Mouse (Mus musculus) limb, embryonic 11.5 days (tissue): ENCODE results near the gene Zfp667. TPM values are rescaled to one million over a fixed set of nuclear protein-coding genes. Genes with fewer than 3 reads are reported as not detected.
"Not testable (repeated sequence)": the region's sequence is repeated elsewhere in the genome, so short reads cannot be mapped to it uniquely, and the experiment has no call there.

Experiments
- ATAC-seq: fragments of 200-750 bp; cut with Nextera tagmentation; 2 replicates; pipeline ENCODE4 v1.8.0; 2017; ENCODE audit warnings: low read depth; ENCODE audit not compliant: insufficient number of reproducible peaks, low FRiP score, low TSS enrichment
- DNase-seq: peaks from one replicate; pipeline ENCODE4 v3.0.0-alpha.2; 2015; ENCODE audit warnings: low spot score
- H3K27ac ChIP-seq: fragments of 300-500 bp; sonication (generic); replicated peaks from 2 replicates; pipeline ENCODE4 v1.5.1; 2014; ENCODE audit warnings: low read depth, mild to moderate bottlenecking, low read length
- H3K27me3 ChIP-seq: fragments of 300-500 bp; sonication (generic); 2 replicates; pipeline ENCODE4 v1.6.1; 2014; ENCODE audit warnings: mild to moderate bottlenecking, low read length, mixed read lengths; ENCODE audit not compliant: control insufficient read depth, insufficient read depth
- H3K36me3 ChIP-seq: fragments of 300-500 bp; sonication (generic); 2 replicates; pipeline ENCODE4 v1.6.1; 2014; ENCODE audit warnings: mild to moderate bottlenecking, low read length, moderate library complexity, mixed read lengths; ENCODE audit not compliant: control insufficient read depth, insufficient read depth
- H3K4me1 ChIP-seq: fragments of 300-500 bp; sonication (generic); 2 replicates; pipeline ENCODE4 v1.6.1; 2014; ENCODE audit warnings: low read length, mixed read lengths; ENCODE audit not compliant: control insufficient read depth, insufficient read depth
- H3K4me2 ChIP-seq: fragments of 300-500 bp; sonication (generic); 2 replicates; pipeline ENCODE4 v1.6.1; 2014; ENCODE audit warnings: low read depth, mild to moderate bottlenecking, moderate library complexity; ENCODE audit not compliant: severe bottlenecking
- H3K4me3 ChIP-seq: fragments of 300-500 bp; sonication (generic); 2 replicates; pipeline ENCODE4 v1.5.1; 2014; ENCODE audit warnings: low read depth, low read length
- H3K9ac ChIP-seq: fragments of 300-500 bp; sonication (generic); 2 replicates; pipeline ENCODE4 v1.6.1; 2014; ENCODE audit warnings: mild to moderate bottlenecking, low read length
- H3K9me3 ChIP-seq: fragments of 300-500 bp; sonication (generic); 2 replicates; pipeline ENCODE4 v1.6.1; 2016; ENCODE audit warnings: low read length; ENCODE audit not compliant: control insufficient read depth
- WGBS: fragments of 180-500 bp; shearing (Covaris S2); extraction: QIAGEN DNeasy Blood & Tissue Kit; methylation state at CpG from one replicate; pipeline ENCODE4 v1.1.7; 2014; 5-methylcytosine and 5-hydroxymethylcytosine counted together
- polyA plus RNA-seq: library from polyadenylated mRNA; unstranded; fragments of >200 nt; fragmentation: Nextera tagmentation; extraction: Ambion mirVana; gene quantifications from 2 replicates; pipeline ENCODE4 v1.2.1, GENCODE M21; 2014

Zfp667 gene
- polyA plus RNA-seq, 1 experiment from 2014 or later, result 7.4 TPM

DNA sequence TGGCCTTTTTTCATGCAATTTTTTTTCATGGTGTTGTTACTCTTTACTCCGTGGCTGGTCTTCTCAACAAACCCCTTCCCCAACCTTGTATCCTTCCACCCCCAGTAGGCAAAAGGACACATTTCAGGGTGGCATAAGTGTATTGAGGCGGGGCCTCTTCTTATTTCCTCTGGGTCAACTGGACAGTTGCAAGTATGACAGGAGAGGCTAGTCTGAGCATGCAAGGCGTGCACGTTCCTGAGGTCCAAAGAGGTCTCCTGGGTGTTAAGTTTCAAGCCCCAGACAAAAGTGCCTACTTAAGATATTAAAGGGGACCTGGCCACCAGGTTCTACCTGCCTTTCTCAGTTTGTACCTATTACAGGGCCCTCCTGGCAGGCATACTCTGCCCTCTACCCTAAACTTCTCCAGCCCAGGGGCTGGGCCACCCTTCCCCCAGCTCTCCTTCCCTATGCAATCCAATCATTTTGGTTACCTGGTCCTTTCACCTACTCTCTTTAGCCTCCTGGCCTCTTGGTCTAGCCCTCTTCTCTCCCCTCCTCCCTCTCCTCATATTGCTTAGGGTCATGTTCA is 1.9 kb upstream of the Zfp667 start:
- H3K4me2 ChIP-seq, result no peak overlapping the region
- no peaks in the 10 kb centered on the region for H3K9me3 ChIP-seq
- H3K9ac ChIP-seq, result no peak overlapping the region
- no peaks in the 10 kb centered on the region for H3K27me3 ChIP-seq
- H3K4me1 ChIP-seq, result no peaks in the 10 kb centered on the region
- H3K36me3 ChIP-seq, result no peaks in the 10 kb centered on the region
- H3K27ac ChIP-seq, result no peak overlapping the region
- ATAC-seq, result no peak
- DNase-seq, result no peak
- 89% methylated on average over 4 of the region's 4 CpGs for WGBS
- H3K4me3 ChIP-seq, result no peak overlapping the region

DNA sequence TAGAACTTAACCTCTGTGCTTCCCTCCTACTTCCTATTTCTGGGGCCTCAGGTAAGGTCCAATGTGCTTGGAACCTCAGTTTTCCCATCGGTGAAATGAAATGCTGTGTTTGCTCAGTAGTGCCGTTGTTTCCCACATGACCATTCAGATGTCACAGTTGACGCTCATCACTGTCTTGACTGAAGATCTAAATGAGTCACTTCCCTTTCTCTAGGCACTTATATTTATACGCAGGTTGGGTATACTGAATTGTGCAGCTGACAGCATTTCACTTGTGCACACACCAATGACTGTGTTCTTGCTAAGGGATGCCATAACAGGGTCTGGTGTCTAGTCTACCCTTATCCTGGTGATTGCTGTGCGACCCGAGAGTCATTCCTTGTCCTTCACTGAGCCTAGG is 1.0 kb upstream of the Zfp667 start:
- Histone ChIP-seq H3K4me1 (no peaks in the 10 kb centered on the region), H3K4me3 (no peak overlapping the region), H3K4me2 (peak overlapping the region; percentile 61; the same call in 1 of the 2 replicates), H3K27ac (no peak overlapping the region; the same call in 1 of the 2 replicates), H3K9me3 (no peaks in the 10 kb centered on the region), H3K27me3 (no peaks in the 10 kb centered on the region), H3K36me3 (no peaks in the 10 kb centered on the region), H3K9ac (no peak overlapping the region)
- ATAC-seq (no peak), DNase-seq (no peak)
- 92% methylated on average over 6 of the region's 6 CpGs for WGBS

DNA sequence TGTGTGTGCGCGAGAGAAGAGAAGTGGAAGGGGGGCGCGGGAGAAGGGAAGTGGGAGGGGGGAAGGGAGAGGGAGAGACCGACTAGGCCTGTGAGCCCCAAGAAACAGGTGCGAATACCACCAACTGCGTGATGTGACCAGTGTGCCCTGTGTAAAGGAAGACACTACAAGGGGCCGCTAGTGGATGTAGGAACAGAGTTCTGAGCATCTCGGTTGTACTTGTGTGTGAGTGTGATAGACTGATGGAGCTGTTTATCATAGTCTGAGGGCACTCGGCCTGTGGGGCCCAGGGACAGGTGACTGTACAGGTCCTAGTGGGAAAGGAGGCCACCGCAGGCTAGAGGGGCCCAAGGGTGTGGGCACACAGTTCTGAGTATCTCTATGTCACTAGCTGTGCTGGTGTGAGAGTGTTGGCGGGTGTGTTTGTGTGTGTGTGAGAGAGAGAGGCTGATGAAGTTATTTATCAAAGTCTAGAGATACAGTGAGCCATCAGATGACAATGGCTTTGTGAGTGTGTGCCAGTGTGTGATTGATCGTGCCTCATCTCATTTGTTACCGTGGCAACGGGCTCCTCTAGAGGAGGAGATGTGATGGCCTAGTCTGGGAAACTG is 647 bp downstream of the Zfp667 start:
- Histone ChIP-seq H3K36me3 (no peaks in the 10 kb centered on the region), H3K4me3 (peak overlapping the region; percentile 44), H3K9me3 (no peaks in the 10 kb centered on the region), H3K27me3 (no peaks in the 10 kb centered on the region), H3K4me2 (peak overlapping the region; percentile 61), H3K4me1 (no peaks in the 10 kb centered on the region), H3K27ac (no peak overlapping the region), H3K9ac (0 out of 2 replicates have a peak overlapping the region, but pooled peaks have one; percentile 32)
- peak; percentile 25 for DNase-seq
- WGBS, result 33% methylated on average over 15 of the region's 15 CpGs
- peak; percentile 0; the same call in 1 of the 2 replicates for ATAC-seq

DNA sequence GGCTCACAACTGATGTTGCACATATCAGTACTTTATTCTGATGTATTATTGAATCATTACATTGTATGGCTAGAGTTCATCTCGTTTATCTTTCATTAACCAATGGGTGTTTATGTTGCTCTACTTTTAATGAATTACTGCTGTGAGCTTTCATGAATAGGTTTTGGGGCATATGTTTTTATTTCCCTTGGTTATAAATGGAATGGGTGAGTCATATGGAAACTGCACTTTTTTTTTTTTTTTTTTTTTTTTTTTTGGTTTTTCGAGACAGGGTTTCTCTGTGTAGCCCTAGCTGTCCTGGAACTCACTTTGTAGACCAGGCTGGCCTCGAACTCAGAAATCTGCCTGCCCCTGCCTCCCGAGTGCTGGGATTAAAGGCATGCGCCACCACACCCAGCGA is 4.7 kb downstream of the Zfp667 start:
- DNase-seq, H3K4me1 ChIP-seq, H3K27me3 ChIP-seq, ATAC-seq, H3K36me3 ChIP-seq, H3K9me3 ChIP-seq, H3K4me3 ChIP-seq, H3K4me2 ChIP-seq, H3K27ac ChIP-seq, H3K9ac ChIP-seq: not testable (repeated sequence)
- WGBS, result 92% methylated on average over 5 of the region's 6 CpGs

DNA sequence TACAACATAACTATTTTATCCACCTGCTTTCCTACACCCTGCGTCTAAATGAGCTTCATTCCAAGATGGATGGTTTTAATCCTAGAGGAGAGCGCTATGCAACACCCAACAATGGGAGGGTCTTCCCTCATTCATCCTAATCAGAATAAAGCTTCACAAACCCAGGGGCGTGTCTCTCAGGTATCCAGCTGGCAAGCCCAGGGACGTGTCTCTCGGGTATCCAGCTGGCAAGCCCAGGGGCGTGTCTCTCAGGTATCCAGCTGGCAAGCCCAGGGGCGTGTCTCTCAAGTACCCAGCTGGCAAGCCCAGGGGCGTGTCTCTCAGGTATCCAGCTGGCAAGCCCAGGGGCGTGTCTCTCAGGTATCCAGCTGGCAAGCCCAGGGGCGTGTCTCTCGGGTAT is 14.4 kb downstream of the Zfp667 start:
- not testable (repeated sequence) for H3K27me3 ChIP-seq, DNase-seq, ATAC-seq, H3K4me3 ChIP-seq, H3K36me3 ChIP-seq, H3K4me2 ChIP-seq, H3K27ac ChIP-seq, H3K9me3 ChIP-seq, H3K9ac ChIP-seq, H3K4me1 ChIP-seq
- 63% methylated on average over 11 of the region's 11 CpGs for WGBS

DNA sequence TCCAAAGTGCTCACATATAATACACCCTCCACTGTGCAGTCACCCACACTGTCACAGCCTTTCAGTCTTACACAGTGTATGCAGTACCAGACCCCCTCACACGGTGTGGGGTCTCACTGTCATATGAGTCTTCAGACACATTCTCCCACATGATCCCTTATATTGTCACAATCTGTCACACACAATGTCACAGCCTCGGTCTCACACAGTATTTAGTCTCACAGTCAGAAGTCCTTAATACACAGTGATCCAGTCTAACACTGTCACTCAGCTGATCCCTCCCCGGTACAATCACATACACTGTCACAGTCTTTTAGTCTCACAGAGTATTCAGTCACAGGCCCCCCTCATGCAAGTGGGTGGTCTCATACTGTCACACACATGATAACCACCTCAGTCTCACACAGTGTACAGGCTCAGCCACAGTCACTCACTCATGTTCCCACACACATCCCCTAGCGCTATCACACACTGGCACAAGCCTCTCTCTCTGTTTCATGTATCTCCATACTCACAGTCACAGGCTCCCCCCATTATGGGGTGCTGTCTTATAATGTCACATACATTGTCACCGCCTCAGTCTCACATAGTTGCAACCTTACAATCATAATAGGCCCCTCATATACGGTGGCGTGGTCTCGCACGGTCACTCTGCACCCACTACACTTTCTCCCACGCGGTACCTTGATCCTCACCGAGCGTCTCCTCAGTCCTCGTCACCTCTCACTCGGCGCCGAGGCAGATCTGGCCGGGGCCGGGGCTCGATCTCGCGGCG is 44.3 kb downstream of the Zfp667 start:
- Histone ChIP-seq H3K4me1 (no peaks in the 10 kb centered on the region), H3K27ac (peak overlapping the region; percentile 53; the same call in 1 of the 2 replicates), H3K9me3 (no peaks in the 10 kb centered on the region), H3K36me3 (no peaks in the 10 kb centered on the region), H3K4me2 (peak overlapping the region; percentile 45), H3K27me3 (no peaks in the 10 kb centered on the region), H3K4me3 (peak overlapping the region; percentile 43), H3K9ac (peak overlapping the region; percentile 77)
- DNase-seq (no peak), ATAC-seq (peak; percentile 74)
- WGBS, result 19% methylated on average over 23 of the region's 23 CpGs

DNA sequence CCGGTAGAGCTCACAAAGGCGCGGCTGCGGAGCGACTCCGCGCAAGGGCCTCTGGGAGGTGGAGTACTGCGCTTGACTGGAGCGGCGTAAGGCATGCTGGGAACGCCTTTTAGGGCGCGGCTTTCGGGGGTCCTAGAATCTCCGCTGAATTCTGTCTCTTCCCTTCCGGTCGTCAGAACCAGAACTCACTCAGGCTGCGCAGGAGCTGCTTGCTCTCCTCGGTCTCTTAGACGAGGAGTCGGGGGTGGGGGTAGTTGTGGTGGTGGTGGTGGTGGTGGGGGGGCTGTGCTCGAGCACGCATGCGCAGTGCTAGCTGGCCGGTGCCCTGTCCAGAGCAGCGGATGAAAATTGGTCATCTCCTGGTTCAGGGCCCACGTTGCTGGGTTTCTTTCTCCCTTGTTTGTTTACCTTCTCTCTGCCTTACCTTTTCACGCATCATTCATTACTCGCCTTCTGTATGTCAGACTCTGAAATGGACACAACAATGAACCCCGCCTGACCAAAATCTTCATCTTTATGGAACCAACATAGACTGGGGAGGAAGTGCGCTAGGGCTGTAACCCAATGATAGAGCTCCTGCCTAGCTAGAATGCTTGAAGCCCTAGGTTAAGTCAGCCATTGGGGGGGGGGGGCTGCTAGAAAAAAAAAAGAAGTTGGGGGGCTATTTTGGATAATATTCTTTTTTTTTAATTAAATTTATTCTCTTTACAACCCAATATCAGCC is 45.0 kb downstream of the Zfp667 start, which contains the start of gene Zfp583:
TSS of gene Zfp583 (minus strand) at position 53 of the 724 bp plus-strand sequence.
- 5% methylated on average over 31 of the region's 31 CpGs for WGBS
- H3K4me2 ChIP-seq, result peak within 1 kb of the TSS; percentile 45
- H3K36me3 ChIP-seq, result no peaks in the 10 kb centered on the region
- H3K9me3 ChIP-seq, result no peaks in the 10 kb centered on the region
- no peaks in the 10 kb centered on the region for H3K4me1 ChIP-seq
- peak within 1 kb of the TSS; percentile 77 for H3K9ac ChIP-seq
- peak; percentile 92 for ATAC-seq
- DNase-seq, result peak; percentile 86
- H3K27me3 ChIP-seq, result no peaks in the 10 kb centered on the region
- H3K4me3 ChIP-seq, result peak within 1 kb of the TSS; percentile 43
- peak within 1 kb of the TSS; percentile 53; the same call in 1 of the 2 replicates for H3K27ac ChIP-seq

DNA sequence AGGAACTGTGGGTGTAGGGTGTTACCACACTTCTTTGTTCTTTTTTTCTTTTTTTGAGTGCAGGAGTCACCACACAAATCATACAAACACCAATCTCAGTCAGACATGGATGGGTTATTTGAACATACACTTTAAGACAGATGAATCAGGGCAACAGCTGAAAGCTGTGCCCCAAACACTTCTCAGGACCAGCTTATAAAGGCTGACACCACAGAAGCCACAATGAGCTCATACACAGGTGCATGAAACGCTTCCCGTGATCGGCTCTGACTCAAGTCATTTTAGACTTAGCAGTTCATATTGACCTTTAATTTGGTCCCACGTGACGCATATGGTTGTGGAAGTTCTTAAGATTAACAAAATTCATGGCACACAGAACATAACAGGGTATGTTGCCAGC is 53.5 kb downstream of the Zfp667 start:
- 79% methylated on average over 5 of the region's 5 CpGs for WGBS
- H3K9ac ChIP-seq, result no peak overlapping the region
- no peak for ATAC-seq
- no peak overlapping the region for H3K4me3 ChIP-seq
- no peak overlapping the region for H3K27ac ChIP-seq
- H3K27me3 ChIP-seq, result no peaks in the 10 kb centered on the region
- no peaks in the 10 kb centered on the region for H3K4me1 ChIP-seq
- H3K9me3 ChIP-seq, result no peaks in the 10 kb centered on the region
- H3K36me3 ChIP-seq, result no peaks in the 10 kb centered on the region
- no peak overlapping the region for H3K4me2 ChIP-seq
- no peak for DNase-seq
